Mouse (Mus musculus): ENCODE data around the gene Atp1a3. TPM values are rescaled to one million over a fixed set of nuclear protein-coding genes. Genes with fewer than 3 reads are reported as not detected.

Atp1a3 gene
- polyA plus RNA-seq, 1 experiment = 9.4 TPM

DNA sequence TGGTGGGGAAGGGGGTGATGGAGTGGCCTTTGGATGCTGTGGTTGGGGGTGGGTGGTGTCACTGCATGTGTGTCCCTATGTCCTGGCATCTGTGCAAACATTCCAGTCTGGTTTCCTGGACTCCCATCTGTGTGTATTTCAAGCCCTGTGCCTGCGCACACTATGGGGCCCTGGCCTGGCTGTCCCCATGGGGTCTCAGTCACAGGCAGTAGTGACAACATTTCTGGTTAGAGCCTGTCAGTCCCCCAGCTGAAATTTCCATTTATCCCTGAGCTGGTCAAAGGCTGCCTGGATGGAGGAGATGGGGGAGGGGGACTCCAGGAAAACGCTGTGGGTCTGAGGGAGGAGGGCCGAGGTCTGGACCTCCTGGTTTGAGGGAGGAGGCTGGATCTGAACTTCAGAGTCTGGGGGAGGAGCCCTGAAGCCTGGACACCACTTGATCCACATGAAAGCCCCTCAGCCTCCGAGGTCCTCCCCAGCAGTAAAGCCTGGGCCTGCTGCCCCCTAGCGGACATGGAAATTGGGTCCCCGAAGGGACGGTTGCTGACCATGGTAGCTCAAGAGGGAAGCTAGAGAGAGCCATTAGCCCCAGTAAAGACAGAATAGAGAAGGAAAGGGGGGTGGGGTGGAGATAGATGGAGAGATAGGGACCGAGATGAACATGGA lies 55.7 kb downstream of the Atp1a3 start:
- Histone ChIP-seq H3K4me3 (ENCODE audit: low read depth, low read length) (no peak overlapping the region), H3K27ac (ENCODE audit: insufficient read depth, low read length) (no peak overlapping the region), H3K9me3 (replicated peaks; ENCODE audit: control insufficient read depth, insufficient read depth, low read length, poor library complexity, severe bottlenecking) (no peaks in the 10 kb centered on the region), H3K27me3 (ENCODE audit: control insufficient read depth, insufficient read depth, low read length, poor library complexity, severe bottlenecking) (peaks cover 4% of the 10 kb centered on the region; the same call in 1 of the 2 replicates), H3K9ac (ENCODE audit: low read depth, poor library complexity, severe bottlenecking) (no peak overlapping the region), H3K4me1 (ENCODE audit: control insufficient read depth, insufficient read depth, low read length) (peaks cover 9% of the 10 kb centered on the region), H3K36me3 (ENCODE audit: control insufficient read depth, insufficient read depth, low read length, poor library complexity, severe bottlenecking) (no peaks in the 10 kb centered on the region)
- TF ChIP-seq EP300 (IDR thresholded peaks at IDR 0.05; ENCODE audit: insufficient read depth, low read depth, low read length) (0 out of 2 replicates have a peak, but pooled peaks have one; percentile 61), CTCF (IDR thresholded peaks at IDR 0.05; ENCODE audit: low read depth, low read length) (peak; percentile 98), POLR2A (IDR thresholded peaks at IDR 0.05; ENCODE audit: insufficient read depth, low read length) (no peak)

- Histone ChIP-seq H3K4me1 (ENCODE audit: control insufficient read depth, insufficient read depth, low read length) (peaks cover 11% of the 10 kb centered on the region), H3K27me3 (ENCODE audit: control insufficient read depth, insufficient read depth, low read length, poor library complexity, severe bottlenecking) (peaks cover 8% of the 10 kb centered on the region), H3K9ac (ENCODE audit: low read depth, poor library complexity, severe bottlenecking) (no peak overlapping the region), H3K36me3 (ENCODE audit: control insufficient read depth, insufficient read depth, low read length, poor library complexity, severe bottlenecking) (no peaks in the 10 kb centered on the region), H3K4me3 (ENCODE audit: low read depth, low read length) (no peak overlapping the region), H3K9me3 (replicated peaks; ENCODE audit: control insufficient read depth, insufficient read depth, low read length, poor library complexity, severe bottlenecking) (no peaks in the 10 kb centered on the region), H3K27ac (ENCODE audit: insufficient read depth, low read length) (no peak overlapping the region)
- TF ChIP-seq POLR2A (IDR thresholded peaks at IDR 0.05; ENCODE audit: insufficient read depth, low read length) = no peak
Measured at GRCm38 (mm10) chr7:24948774-24949173, 57.0 kb downstream of the Atp1a3 start.

- no peak overlapping the region for H3K9ac ChIP-seq (ENCODE audit: low read depth, poor library complexity, severe bottlenecking)
- H3K36me3 ChIP-seq (ENCODE audit: control insufficient read depth, insufficient read depth, low read length, poor library complexity, severe bottlenecking) = no peaks in the 10 kb centered on the region
- no peak overlapping the region for H3K4me3 ChIP-seq (ENCODE audit: low read depth, low read length)
- H3K27me3 ChIP-seq (ENCODE audit: control insufficient read depth, insufficient read depth, low read length, poor library complexity, severe bottlenecking) = peaks cover 14% of the 10 kb centered on the region
- no peaks in the 10 kb centered on the region for H3K9me3 ChIP-seq (replicated peaks; ENCODE audit: control insufficient read depth, insufficient read depth, low read length, poor library complexity, severe bottlenecking)
- no peak for TF ChIP-seq CTCF (IDR thresholded peaks at IDR 0.05; ENCODE audit: low read depth, low read length)
- TF ChIP-seq EP300 (IDR thresholded peaks at IDR 0.05; ENCODE audit: insufficient read depth, low read depth, low read length) = peak; percentile 71
- no peak overlapping the region for H3K27ac ChIP-seq (ENCODE audit: insufficient read depth, low read length)
- H3K4me1 ChIP-seq (ENCODE audit: control insufficient read depth, insufficient read depth, low read length) = peaks cover 11% of the 10 kb centered on the region
Measured at GRCm38 (mm10) chr7:24947316-24948048, 58.3 kb downstream of the Atp1a3 start.

GRCm38 (mm10) chr7:24944257-24944950 lies 61.4 kb downstream of the Atp1a3 start, which contains the start of gene Gm4881:
Gm4881 (minus strand) TSS chr7:24944494.
- H3K9me3 ChIP-seq (replicated peaks; ENCODE audit: control insufficient read depth, insufficient read depth, low read length, poor library complexity, severe bottlenecking) = no peaks in the 10 kb centered on the region
- H3K27me3 ChIP-seq (ENCODE audit: control insufficient read depth, insufficient read depth, low read length, poor library complexity, severe bottlenecking) = peaks cover 14% of the 10 kb centered on the region
- no peak for TF ChIP-seq POLR2A (IDR thresholded peaks at IDR 0.05; ENCODE audit: insufficient read depth, low read length)
- TF ChIP-seq EP300 (IDR thresholded peaks at IDR 0.05; ENCODE audit: insufficient read depth, low read depth, low read length) = no peak
- TF ChIP-seq CTCF (IDR thresholded peaks at IDR 0.05; ENCODE audit: low read depth, low read length) = no peak
- H3K4me3 ChIP-seq (ENCODE audit: low read depth, low read length) = peak within 1 kb of the TSS; percentile 68
- no peak within 1 kb of the TSS for H3K27ac ChIP-seq (ENCODE audit: insufficient read depth, low read length)
- peak within 1 kb of the TSS; percentile 33; the same call in 1 of the 2 replicates for H3K9ac ChIP-seq (ENCODE audit: low read depth, poor library complexity, severe bottlenecking)
- no peaks in the 10 kb centered on the region for H3K36me3 ChIP-seq (ENCODE audit: control insufficient read depth, insufficient read depth, low read length, poor library complexity, severe bottlenecking)
- H3K4me1 ChIP-seq (ENCODE audit: control insufficient read depth, insufficient read depth, low read length) = peaks cover 11% of the 10 kb centered on the region

DNA sequence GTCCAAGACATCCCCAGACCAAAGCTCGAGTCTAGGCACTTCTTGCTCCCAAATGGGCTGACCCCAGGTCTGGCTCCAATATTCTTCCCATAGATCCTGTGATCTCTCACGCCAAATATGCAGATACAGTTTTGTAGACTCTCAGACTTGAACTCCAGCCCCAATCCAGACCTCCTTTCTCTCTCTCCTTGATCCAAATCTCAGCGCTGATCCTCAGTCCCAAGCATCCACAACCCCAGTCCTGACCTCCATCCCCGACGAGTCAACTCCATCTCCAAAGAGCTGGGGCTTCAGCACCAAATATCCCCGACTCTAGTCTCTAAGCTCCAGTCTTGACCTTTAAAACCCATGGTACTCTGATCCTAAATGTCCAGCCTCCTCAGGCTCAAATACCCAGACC lies 62.1 kb downstream of the Atp1a3 start:
- H3K4me1 ChIP-seq (ENCODE audit: control insufficient read depth, insufficient read depth, low read length) = peaks cover 11% of the 10 kb centered on the region
- no peaks in the 10 kb centered on the region for H3K9me3 ChIP-seq (replicated peaks; ENCODE audit: control insufficient read depth, insufficient read depth, low read length, poor library complexity, severe bottlenecking)
- H3K27ac ChIP-seq (ENCODE audit: insufficient read depth, low read length) = no peak overlapping the region
- peak overlapping the region; percentile 37; the same call in 1 of the 2 replicates for H3K4me3 ChIP-seq (ENCODE audit: low read depth, low read length)
- H3K9ac ChIP-seq (ENCODE audit: low read depth, poor library complexity, severe bottlenecking) = no peak overlapping the region
- no peak for TF ChIP-seq POLR2A (IDR thresholded peaks at IDR 0.05; ENCODE audit: insufficient read depth, low read length)
- TF ChIP-seq CTCF (IDR thresholded peaks at IDR 0.05; ENCODE audit: low read depth, low read length) = no peak
- no peak for TF ChIP-seq EP300 (IDR thresholded peaks at IDR 0.05; ENCODE audit: insufficient read depth, low read depth, low read length)
- peaks cover 14% of the 10 kb centered on the region for H3K27me3 ChIP-seq (ENCODE audit: control insufficient read depth, insufficient read depth, low read length, poor library complexity, severe bottlenecking)
- H3K36me3 ChIP-seq (ENCODE audit: control insufficient read depth, insufficient read depth, low read length, poor library complexity, severe bottlenecking) = no peaks in the 10 kb centered on the region
